Mouse (Mus musculus) hindbrain, embryonic 10.5 days (tissue): ENCODE data around the gene Ablim1. TPM values are rescaled to one million over a fixed set of nuclear protein-coding genes. Genes with fewer than 3 reads are reported as not detected.

Experiments used
- DNase-seq: peaks from one replicate; pipeline ENCODE4 v3.0.0-alpha.2; 2017; ENCODE audit warnings: low spot score
- H3K27ac ChIP-seq: fragments of 300-500 bp; sonication (generic); 2 replicates; pipeline ENCODE4 v1.5.1; 2016; ENCODE audit warnings: mild to moderate bottlenecking, moderate library complexity
- H3K27me3 ChIP-seq: fragments of 300-500 bp; sonication (generic); 2 replicates; pipeline ENCODE4 v1.6.1; 2016; ENCODE audit warnings: mild to moderate bottlenecking; ENCODE audit not compliant: poor library complexity, insufficient read depth, severe bottlenecking
- H3K36me3 ChIP-seq: fragments of 300-500 bp; sonication (generic); 2 replicates; pipeline ENCODE4 v1.6.1; 2016; ENCODE audit warnings: mild to moderate bottlenecking, moderate library complexity
- H3K4me1 ChIP-seq: fragments of 300-500 bp; sonication (generic); replicated peaks from 2 replicates; pipeline ENCODE4 v1.6.1; 2016; ENCODE audit warnings: mild to moderate bottlenecking
- H3K4me3 ChIP-seq: fragments of 300-500 bp; sonication (generic); 2 replicates; pipeline ENCODE4 v1.5.1; 2016; ENCODE audit warnings: mild to moderate bottlenecking, moderate library complexity
- H3K9me3 ChIP-seq: fragments of 300-500 bp; sonication (generic); 2 replicates; pipeline ENCODE4 v1.6.1; 2016; ENCODE audit warnings: mild to moderate bottlenecking, moderate library complexity
- WGBS: fragments of 180-500 bp; shearing (Covaris S2); methylation state at CpG from one replicate; pipeline ENCODE4 v1.1.7; 2016; 5-methylcytosine and 5-hydroxymethylcytosine counted together
- polyA plus RNA-seq: library from polyadenylated mRNA; unstranded; fragments of >200 nt; fragmentation: Nextera tagmentation; extraction: Ambion mirVana; gene quantifications from 2 replicates; pipeline ENCODE4 v1.2.1, GENCODE M21; 2016

The Ablim1 gene
- polyA plus RNA-seq, 1 experiment from 2014 or later, result 17.7 TPM

- H3K36me3 ChIP-seq, result no peaks in the 10 kb centered on the region
- DNase-seq, result peak; percentile 59
- peak overlapping the region; percentile 68; the same call in 1 of the 2 replicates for H3K27ac ChIP-seq
- H3K27me3 ChIP-seq, result peaks cover 52% of the 10 kb centered on the region
- peak overlapping the region; percentile 57 for H3K4me3 ChIP-seq
- H3K4me1 ChIP-seq, result peaks cover 47% of the 10 kb centered on the region
- no peaks in the 10 kb centered on the region for H3K9me3 ChIP-seq
- 3% methylated on average over 37 of the region's 37 CpGs for WGBS
Observed at GRCm38 (mm10) chr19:57197043-57197817, 117.5 kb downstream of the Ablim1 start.

- H3K27ac ChIP-seq, result no peak overlapping the region
- WGBS, result 46% methylated on average over 8 of the region's 8 CpGs
- H3K36me3 ChIP-seq, result no peaks in the 10 kb centered on the region
- DNase-seq, result no peak
- H3K4me1 ChIP-seq, result peaks cover 47% of the 10 kb centered on the region
- H3K9me3 ChIP-seq, result no peaks in the 10 kb centered on the region
- peak overlapping the region; percentile 57 for H3K4me3 ChIP-seq
- peaks cover 52% of the 10 kb centered on the region for H3K27me3 ChIP-seq
Observed at GRCm38 (mm10) chr19:57196616-57197015, 118.1 kb downstream of the Ablim1 start.

- Histone ChIP-seq H3K27me3 (peaks cover 52% of the 10 kb centered on the region), H3K4me3 (no peak overlapping the region), H3K36me3 (no peaks in the 10 kb centered on the region), H3K9me3 (no peaks in the 10 kb centered on the region), H3K4me1 (peaks cover 43% of the 10 kb centered on the region), H3K27ac (no peak overlapping the region)
- WGBS, result 85% methylated on average over 11 of the region's 11 CpGs
- DNase-seq, result no peak
Observed at GRCm38 (mm10) chr19:57195169-57195930, 119.4 kb downstream of the Ablim1 start.

- DNase-seq, result peak; percentile 30
- Histone ChIP-seq H3K4me3 (no peak overlapping the region), H3K4me1 (peaks cover 29% of the 10 kb centered on the region), H3K9me3 (no peaks in the 10 kb centered on the region), H3K27ac (no peak overlapping the region), H3K36me3 (no peaks in the 10 kb centered on the region), H3K27me3 (peaks cover 42% of the 10 kb centered on the region)
- WGBS, result 80% methylated on average over 6 of the region's 6 CpGs
Observed at GRCm38 (mm10) chr19:57193958-57194357, 120.8 kb downstream of the Ablim1 start.

GRCm38 (mm10) chr19:57193382-57193781 lies 121.3 kb downstream of the Ablim1 start:
- H3K4me3 ChIP-seq, result no peak overlapping the region
- 94% methylated on average over 12 of the region's 12 CpGs for WGBS
- peaks cover 23% of the 10 kb centered on the region for H3K4me1 ChIP-seq
- H3K27me3 ChIP-seq, result peaks cover 37% of the 10 kb centered on the region
- DNase-seq, result no peak
- no peaks in the 10 kb centered on the region for H3K9me3 ChIP-seq
- no peaks in the 10 kb centered on the region for H3K36me3 ChIP-seq
- H3K27ac ChIP-seq, result no peak overlapping the region

- no peak overlapping the region for H3K4me3 ChIP-seq
- H3K9me3 ChIP-seq, result no peaks in the 10 kb centered on the region
- 0 out of 2 replicates have a peak, but pooled peaks cover 4% of the 10 kb centered on the region for H3K4me1 ChIP-seq
- H3K36me3 ChIP-seq, result no peaks in the 10 kb centered on the region
- no peak overlapping the region for H3K27ac ChIP-seq
- H3K27me3 ChIP-seq, result peaks cover 16% of the 10 kb centered on the region
- WGBS, result 88% methylated on average over 1 of the region's 1 CpGs
- no peak for DNase-seq
Observed at GRCm38 (mm10) chr19:57191109-57191508, 123.6 kb downstream of the Ablim1 start.

GRCm38 (mm10) chr19:57189427-57189826 lies 125.3 kb downstream of the Ablim1 start:
- WGBS, result 83% methylated on average over 5 of the region's 5 CpGs
- Histone ChIP-seq H3K4me1 (no peaks in the 10 kb centered on the region), H3K27ac (no peak overlapping the region), H3K27me3 (no peaks in the 10 kb centered on the region), H3K36me3 (no peaks in the 10 kb centered on the region), H3K9me3 (no peaks in the 10 kb centered on the region), H3K4me3 (no peak overlapping the region)
- no peak for DNase-seq

GRCm38 (mm10) chr19:57188553-57188952 lies 126.2 kb downstream of the Ablim1 start:
- no peak for DNase-seq
- H3K4me3 ChIP-seq, result no peak overlapping the region
- no peak overlapping the region for H3K27ac ChIP-seq
- H3K4me1 ChIP-seq, result no peaks in the 10 kb centered on the region
- H3K9me3 ChIP-seq, result no peaks in the 10 kb centered on the region
- no peaks in the 10 kb centered on the region for H3K36me3 ChIP-seq
- no peaks in the 10 kb centered on the region for H3K27me3 ChIP-seq
- WGBS, result 85% methylated on average over 4 of the region's 4 CpGs

- H3K4me3 ChIP-seq, result no peak overlapping the region
- no peak overlapping the region for H3K27ac ChIP-seq
- WGBS, result 83% methylated on average over 3 of the region's 3 CpGs
- H3K27me3 ChIP-seq, result no peaks in the 10 kb centered on the region
- no peaks in the 10 kb centered on the region for H3K36me3 ChIP-seq
- no peaks in the 10 kb centered on the region for H3K4me1 ChIP-seq
- H3K9me3 ChIP-seq, result no peaks in the 10 kb centered on the region
- DNase-seq, result no peak
Observed at GRCm38 (mm10) chr19:57185021-57185420, 129.7 kb downstream of the Ablim1 start.

- Histone ChIP-seq H3K9me3 (no peaks in the 10 kb centered on the region), H3K27ac (no peak overlapping the region), H3K36me3 (no peaks in the 10 kb centered on the region), H3K27me3 (no peaks in the 10 kb centered on the region), H3K4me3 (no peak overlapping the region), H3K4me1 (no peaks in the 10 kb centered on the region)
- no peak for DNase-seq
- WGBS, result 91% methylated on average over 13 of the region's 13 CpGs
Observed at GRCm38 (mm10) chr19:57182938-57183720, 131.6 kb downstream of the Ablim1 start.

GRCm38 (mm10) chr19:57181852-57182528 lies 132.7 kb downstream of the Ablim1 start:
- no peaks in the 10 kb centered on the region for H3K36me3 ChIP-seq
- DNase-seq, result no peak
- H3K27me3 ChIP-seq, result no peaks in the 10 kb centered on the region
- 91% methylated on average over 10 of the region's 10 CpGs for WGBS
- no peak overlapping the region for H3K4me3 ChIP-seq
- no peaks in the 10 kb centered on the region for H3K9me3 ChIP-seq
- 0 out of 2 replicates have a peak, but pooled peaks cover 4% of the 10 kb centered on the region for H3K4me1 ChIP-seq
- no peak overlapping the region for H3K27ac ChIP-seq

GRCm38 (mm10) chr19:57181317-57181716 lies 133.4 kb downstream of the Ablim1 start:
- H3K36me3 ChIP-seq, result no peaks in the 10 kb centered on the region
- DNase-seq, result no peak
- 95% methylated on average over 6 of the region's 6 CpGs for WGBS
- H3K27ac ChIP-seq, result 0 out of 2 replicates have a peak overlapping the region, but pooled peaks have one; percentile 19
- H3K4me1 ChIP-seq, result 0 out of 2 replicates have a peak, but pooled peaks cover 4% of the 10 kb centered on the region
- no peaks in the 10 kb centered on the region for H3K27me3 ChIP-seq
- H3K9me3 ChIP-seq, result no peaks in the 10 kb centered on the region
- no peak overlapping the region for H3K4me3 ChIP-seq
